Mouse (Mus musculus) liver, postnatal 0 days (tissue): Measurements from ENCODE around the gene Dennd2a.

Experiments used
- CTCF ChIP-seq: sonication (generic); IDR thresholded peaks from 2 replicates; pipeline ENCODE4 v1.5.1; 2016; ENCODE audit warnings: antibody characterized with exemption, low read depth
- EP300 ChIP-seq: IDR thresholded peaks from 2 replicates; pipeline ENCODE4 v1.6.1; 2016; ENCODE audit warnings: antibody characterized with exemption, low read depth, mild to moderate bottlenecking

- no peak for TF ChIP-seq CTCF
- no peak for TF ChIP-seq EP300
These were observed 49.7 kb upstream of the Dennd2a start for GRCm38 (mm10) chr6:39607365-39607764.
